Mouse (Mus musculus): Measurements from ENCODE around the gene Bola1. TPM values are rescaled to one million over a fixed set of nuclear protein-coding genes. Genes with fewer than 3 reads are reported as not detected.

Gene Bola1
- polyA plus RNA-seq, 2 experiments from 2014 or later, result 30.5 to 33.8 TPM

Other genes with a start within 250 kb of the Bola1 start
- gene Plekho1, start 223.7 kb downstream of the Bola1 start, polyA plus RNA-seq (2017; shearing (Covaris generic)), result 10 to 100 TPM in 1 of 2 experiments, 1 to 10 TPM in 1; 9.8 to 10.1 TPM
- gene Vps45, start 161.2 kb downstream of the Bola1 start, polyA plus RNA-seq (2017; shearing (Covaris generic)), result 10 to 100 TPM; 22.2 to 24.3 TPM
- 10 to 100 TPM in 1 of 2 experiments, 1 to 10 TPM in 1; 9.1 to 13.3 TPM for gene Otud7b, start 115.2 kb downstream of the Bola1 start, polyA plus RNA-seq (2017; shearing (Covaris generic))
- gene Mtmr11, start 57.7 kb downstream of the Bola1 start, polyA plus RNA-seq (2017; shearing (Covaris generic)), result 1 to 10 TPM; 2.3 to 2.4 TPM
- 10 to 100 TPM; 53.4 to 58.5 TPM for gene Sf3b4, start 47.4 kb downstream of the Bola1 start, polyA plus RNA-seq (2017; shearing (Covaris generic))
- gene Sv2a, start 38.6 kb downstream of the Bola1 start, polyA plus RNA-seq (2017; shearing (Covaris generic)), result 1 to 10 TPM in 1 of 2 experiments, under 1 TPM in 1; 0.80 to 2.0 TPM
- not detected for gene Hist2h2ab, start 156 bp upstream of the Bola1 start, polyA plus RNA-seq (2017; shearing (Covaris generic))
- 1 to 10 TPM; 5.5 to 5.8 TPM for gene Hist2h2ac, start 1.2 kb upstream of the Bola1 start, polyA plus RNA-seq (2017; shearing (Covaris generic))
- gene Hist2h2be, start 1.4 kb upstream of the Bola1 start, polyA plus RNA-seq (2017; shearing (Covaris generic)), result 1 to 10 TPM; 1.6 to 2.6 TPM
- not detected for gene Hist2h3c2, start 19.4 kb upstream of the Bola1 start, polyA plus RNA-seq (2017; shearing (Covaris generic))
- gene Hist2h2aa2, start 20.6 kb upstream of the Bola1 start, polyA plus RNA-seq (2017; shearing (Covaris generic)), result 10 to 100 TPM; 32.4 to 55.4 TPM
- gene Hist2h2aa1, start 25.8 kb upstream of the Bola1 start, polyA plus RNA-seq (2017; shearing (Covaris generic)), result 10 to 100 TPM in 1 of 2 experiments, not detected in 1; 21.7 TPM
- gene Hist2h3c1, start 27.0 kb upstream of the Bola1 start, polyA plus RNA-seq (2017; shearing (Covaris generic)), result not detected
- gene Hist2h4, start 43.6 kb upstream of the Bola1 start, polyA plus RNA-seq (2017; shearing (Covaris generic)), result 1 to 10 TPM; 7.0 to 7.1 TPM
- gene Hist2h3b, start 48.9 kb upstream of the Bola1 start, polyA plus RNA-seq (2017; shearing (Covaris generic)), result 1 to 10 TPM; 7.4 to 9.9 TPM
- gene Hist2h2bb, start 50.0 kb upstream of the Bola1 start, polyA plus RNA-seq (2017; shearing (Covaris generic)), result 1 to 10 TPM; 6.3 to 8.4 TPM
- gene Fcgr1, start 74.3 kb upstream of the Bola1 start, polyA plus RNA-seq (2017; shearing (Covaris generic)), result under 1 TPM in 1 of 2 experiments, not detected in 1; 0.46 TPM
- not detected for gene BC107364, start 232.6 kb upstream of the Bola1 start, polyA plus RNA-seq (2017; shearing (Covaris generic))